Mouse (Mus musculus): ENCODE data around the gene Cyb5r2. TPM values are rescaled to one million over a fixed set of nuclear protein-coding genes. Genes with fewer than 3 reads are reported as not detected.

Cyb5r2 gene
- total and polyA plus RNA-seq, 3 experiments = not detected

DNA sequence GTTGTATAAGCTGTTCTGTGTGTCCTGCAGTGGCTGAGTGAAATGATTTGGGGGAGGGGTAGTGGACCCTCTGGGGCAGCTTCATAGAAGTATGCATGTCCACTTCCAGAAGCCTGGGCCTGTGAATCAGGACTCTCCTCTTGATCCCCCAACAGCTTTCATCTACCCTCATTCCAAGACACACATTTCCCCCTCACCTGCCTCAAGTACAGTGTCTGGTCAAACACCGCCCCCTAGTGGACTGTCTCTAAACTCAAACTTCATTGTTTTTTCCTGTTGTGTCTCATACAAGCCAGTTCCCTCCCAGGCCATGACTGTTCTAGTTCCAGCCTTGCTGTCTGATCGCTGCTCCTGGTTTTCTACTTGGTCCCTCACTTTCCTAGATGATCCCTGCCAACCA, 9.9 kb downstream of the Cyb5r2 start:
- no peak for DNase-seq (ENCODE audit: low spot score)
- no peaks in the 10 kb centered on the region for H3K36me3 ChIP-seq (replicated peaks)
- no peak for ATAC-seq (ENCODE audit: extremely low read depth, insufficient number of reproducible peaks, low FRiP score, poor library complexity, severe bottlenecking)
- H3K9me3 ChIP-seq (replicated peaks) = peaks cover 78% of the 10 kb centered on the region
- TF ChIP-seq GATA1 (IDR thresholded peaks at IDR 0.05; ENCODE audit: borderline replicate concordance, low read length) (no peak), GATA2 (IDR thresholded peaks at IDR 0.05; ENCODE audit: borderline replicate concordance, low read depth, low read length) (no peak), TAL1 (conservative IDR thresholded peaks at IDR 0.05; ENCODE audit: low read depth, low read length) (no peak), POLR2AphosphoS5 (IDR thresholded peaks at IDR 0.05; ENCODE audit: insufficient replicate concordance, low read depth, low read length) (no peak), CTCF (IDR thresholded peaks at IDR 0.05; ENCODE audit: low read depth, low read length) (no peak)
- H3K4me3 ChIP-seq (ENCODE audit: low read depth, low read length) = no peak overlapping the region
- no peaks in the 10 kb centered on the region for H3K27me3 ChIP-seq (ENCODE audit: insufficient read depth, low read length)
- no peaks in the 10 kb centered on the region for H3K4me1 ChIP-seq (ENCODE audit: insufficient read depth, low read depth, low read length)

- Histone ChIP-seq H3K4me1 (ENCODE audit: insufficient read depth, low read depth, low read length) (no peaks in the 10 kb centered on the region), H3K27me3 (ENCODE audit: insufficient read depth, low read length) (no peaks in the 10 kb centered on the region), H3K9me3 (replicated peaks) (peaks cover 78% of the 10 kb centered on the region), H3K4me3 (ENCODE audit: low read depth, low read length) (no peak overlapping the region), H3K36me3 (replicated peaks) (no peaks in the 10 kb centered on the region)
- DNase-seq (ENCODE audit: low spot score) (no peak), ATAC-seq (ENCODE audit: extremely low read depth, insufficient number of reproducible peaks, low FRiP score, poor library complexity, severe bottlenecking) (no peak)
- TF ChIP-seq TAL1 (conservative IDR thresholded peaks at IDR 0.05; ENCODE audit: low read depth, low read length) (no peak), CTCF (IDR thresholded peaks at IDR 0.05; ENCODE audit: low read depth, low read length) (no peak), GATA1 (IDR thresholded peaks at IDR 0.05; ENCODE audit: borderline replicate concordance, low read length) (no peak), POLR2AphosphoS5 (IDR thresholded peaks at IDR 0.05; ENCODE audit: insufficient replicate concordance, low read depth, low read length) (no peak), GATA2 (IDR thresholded peaks at IDR 0.05; ENCODE audit: borderline replicate concordance, low read depth, low read length) (no peak)
Measured at GRCm38 (mm10) chr7:107747476-107747875, 10.4 kb downstream of the Cyb5r2 start.

GRCm38 (mm10) chr7:107746036-107746435, 11.8 kb downstream of the Cyb5r2 start:
- Histone ChIP-seq H3K36me3 (replicated peaks) (no peaks in the 10 kb centered on the region), H3K4me3 (ENCODE audit: low read depth, low read length) (no peak overlapping the region), H3K27me3 (ENCODE audit: insufficient read depth, low read length) (no peaks in the 10 kb centered on the region), H3K4me1 (ENCODE audit: insufficient read depth, low read depth, low read length) (no peaks in the 10 kb centered on the region), H3K9me3 (replicated peaks) (peaks cover 74% of the 10 kb centered on the region)
- TF ChIP-seq GATA1 (IDR thresholded peaks at IDR 0.05; ENCODE audit: borderline replicate concordance, low read length) (no peak), GATA2 (IDR thresholded peaks at IDR 0.05; ENCODE audit: borderline replicate concordance, low read depth, low read length) (no peak), CTCF (IDR thresholded peaks at IDR 0.05; ENCODE audit: low read depth, low read length) (no peak)
- DNase-seq (ENCODE audit: low spot score) = no peak
- ATAC-seq (ENCODE audit: extremely low read depth, insufficient number of reproducible peaks, low FRiP score, poor library complexity, severe bottlenecking) = no peak

DNA sequence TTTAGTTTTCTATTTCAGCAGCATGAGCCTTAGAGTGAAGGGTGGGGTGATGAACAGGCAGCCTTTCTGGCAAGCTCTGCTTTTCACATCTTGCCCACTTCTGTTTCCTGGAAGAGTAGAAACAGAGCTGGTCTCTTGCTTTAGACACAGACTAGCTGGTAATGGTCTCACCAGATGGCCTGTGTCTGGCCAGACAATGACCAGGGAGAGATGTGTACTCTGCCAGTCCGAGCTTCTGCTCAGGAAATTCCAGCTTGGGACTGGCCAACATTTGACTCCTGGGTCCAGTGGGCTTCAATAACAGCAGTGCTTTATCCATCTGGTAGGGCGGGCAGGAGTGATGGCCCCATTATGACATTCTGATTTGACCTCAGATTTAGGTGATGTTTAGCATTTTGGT, 12.7 kb downstream of the Cyb5r2 start:
- ATAC-seq (ENCODE audit: extremely low read depth, insufficient number of reproducible peaks, low FRiP score, poor library complexity, severe bottlenecking) (no peak), DNase-seq (ENCODE audit: low spot score) (no peak)
- peaks cover 71% of the 10 kb centered on the region for H3K9me3 ChIP-seq (replicated peaks)
- H3K4me1 ChIP-seq (ENCODE audit: insufficient read depth, low read depth, low read length) = no peaks in the 10 kb centered on the region
- TF ChIP-seq POLR2AphosphoS5 (IDR thresholded peaks at IDR 0.05; ENCODE audit: insufficient replicate concordance, low read depth, low read length) = no peak
- H3K27me3 ChIP-seq (ENCODE audit: insufficient read depth, low read length) = no peaks in the 10 kb centered on the region
- no peak overlapping the region for H3K4me3 ChIP-seq (ENCODE audit: low read depth, low read length)
- no peaks in the 10 kb centered on the region for H3K36me3 ChIP-seq (replicated peaks)

DNA sequence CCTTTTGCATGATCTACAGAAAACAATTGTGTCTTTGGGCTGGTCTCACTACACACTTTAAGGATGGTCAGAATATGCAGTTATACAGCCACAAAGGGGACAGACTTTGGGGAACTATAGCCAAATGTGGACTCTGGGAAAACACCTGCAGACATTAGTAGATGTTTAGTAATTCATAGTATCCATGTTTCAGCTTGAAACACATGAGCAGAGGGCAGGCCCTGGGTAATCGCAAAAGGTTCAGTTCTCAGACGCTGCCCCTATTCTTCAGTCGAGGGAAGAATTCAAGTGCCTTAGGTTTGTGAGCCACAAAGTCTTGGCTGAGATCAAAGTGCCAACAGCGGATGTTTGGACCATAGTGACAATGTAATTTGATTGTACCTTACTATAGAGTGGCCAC, 13.4 kb downstream of the Cyb5r2 start:
- DNase-seq (ENCODE audit: low spot score) (no peak), ATAC-seq (ENCODE audit: extremely low read depth, insufficient number of reproducible peaks, low FRiP score, poor library complexity, severe bottlenecking) (no peak)
- no peaks in the 10 kb centered on the region for H3K36me3 ChIP-seq (replicated peaks)
- no peaks in the 10 kb centered on the region for H3K4me1 ChIP-seq (ENCODE audit: insufficient read depth, low read depth, low read length)
- no peak overlapping the region for H3K4me3 ChIP-seq (ENCODE audit: low read depth, low read length)
- H3K9me3 ChIP-seq (replicated peaks) = peaks cover 65% of the 10 kb centered on the region
- no peak for TF ChIP-seq GATA2 (IDR thresholded peaks at IDR 0.05; ENCODE audit: borderline replicate concordance, low read depth, low read length)
- TF ChIP-seq GATA1 (IDR thresholded peaks at IDR 0.05; ENCODE audit: borderline replicate concordance, low read length) = no peak
- no peak for TF ChIP-seq CTCF (IDR thresholded peaks at IDR 0.05; ENCODE audit: low read depth, low read length)
- H3K27me3 ChIP-seq (ENCODE audit: insufficient read depth, low read length) = no peaks in the 10 kb centered on the region

- no peak for DNase-seq (ENCODE audit: low spot score)
- H3K9me3 ChIP-seq (replicated peaks) = peaks cover 57% of the 10 kb centered on the region
Measured at GRCm38 (mm10) chr7:107742963-107743465, 14.8 kb downstream of the Cyb5r2 start.

DNA sequence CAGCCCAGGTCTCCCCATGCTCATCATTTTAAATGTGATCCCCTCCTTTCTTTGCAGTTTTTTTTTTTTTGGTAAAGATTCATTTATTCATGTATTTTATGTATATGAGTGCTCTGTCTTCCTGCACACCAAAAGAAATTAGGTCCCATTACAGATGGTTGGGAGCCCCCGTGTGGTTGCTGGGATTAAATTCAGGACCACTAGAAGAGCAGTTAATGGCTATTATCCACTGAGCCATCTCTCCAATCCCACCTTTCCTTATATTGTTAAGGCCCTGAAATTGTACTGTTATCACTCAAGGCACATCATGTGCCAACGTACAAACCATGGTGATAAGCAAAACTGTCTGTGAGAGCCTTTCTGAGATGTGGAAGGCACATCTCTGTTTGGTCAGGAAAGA, 19.1 kb downstream of the Cyb5r2 start:
- Histone ChIP-seq H3K27me3 (ENCODE audit: insufficient read depth, low read length) (no peaks in the 10 kb centered on the region), H3K4me3 (ENCODE audit: low read depth, low read length) (no peak overlapping the region), H3K36me3 (replicated peaks) (no peaks in the 10 kb centered on the region), H3K4me1 (ENCODE audit: insufficient read depth, low read depth, low read length) (no peaks in the 10 kb centered on the region), H3K9me3 (replicated peaks) (peaks cover 29% of the 10 kb centered on the region)
- TF ChIP-seq TAL1 (conservative IDR thresholded peaks at IDR 0.05; ENCODE audit: low read depth, low read length) (no peak), CTCF (IDR thresholded peaks at IDR 0.05; ENCODE audit: low read depth, low read length) (no peak), GATA2 (IDR thresholded peaks at IDR 0.05; ENCODE audit: borderline replicate concordance, low read depth, low read length) (no peak), GATA1 (IDR thresholded peaks at IDR 0.05; ENCODE audit: borderline replicate concordance, low read length) (no peak), POLR2AphosphoS5 (IDR thresholded peaks at IDR 0.05; ENCODE audit: insufficient replicate concordance, low read depth, low read length) (no peak)
- DNase-seq (ENCODE audit: low spot score) = no peak
- ATAC-seq (ENCODE audit: extremely low read depth, insufficient number of reproducible peaks, low FRiP score, poor library complexity, severe bottlenecking) = no peak

More at GRCm38 (mm10) chr7:107742963-107743465, 14.8 kb downstream of the Cyb5r2 start:
- Histone ChIP-seq H3K36me3 (replicated peaks) (no peaks in the 10 kb centered on the region), H3K27me3 (ENCODE audit: insufficient read depth, low read length) (no peaks in the 10 kb centered on the region), H3K4me1 (ENCODE audit: insufficient read depth, low read depth, low read length) (no peaks in the 10 kb centered on the region), H3K4me3 (ENCODE audit: low read depth, low read length) (no peak overlapping the region)
- no peak for ATAC-seq (ENCODE audit: extremely low read depth, insufficient number of reproducible peaks, low FRiP score, poor library complexity, severe bottlenecking)
- TF ChIP-seq CTCF (IDR thresholded peaks at IDR 0.05; ENCODE audit: low read depth, low read length) (no peak), POLR2AphosphoS5 (IDR thresholded peaks at IDR 0.05; ENCODE audit: insufficient replicate concordance, low read depth, low read length) (no peak), GATA1 (IDR thresholded peaks at IDR 0.05; ENCODE audit: borderline replicate concordance, low read length) (no peak), GATA2 (IDR thresholded peaks at IDR 0.05; ENCODE audit: borderline replicate concordance, low read depth, low read length) (no peak), TAL1 (conservative IDR thresholded peaks at IDR 0.05; ENCODE audit: low read depth, low read length) (no peak)
